Mouse (Mus musculus): Measurements from ENCODE around the gene Tmem210.

GRCm38 (mm10) chr2:25291184-25292053 is 3.5 kb downstream of the Tmem210 start:
- TF ChIP-seq CTCF (IDR thresholded peaks at IDR 0.05; ENCODE audit: borderline replicate concordance, extremely low read depth, insufficient read depth, insufficient read length), result no peak
- TF ChIP-seq POLR2A (IDR thresholded peaks at IDR 0.05; ENCODE audit: borderline replicate concordance, extremely low read depth, insufficient read depth, insufficient read length, poor library complexity, severe bottlenecking), result no peak
